Mouse (Mus musculus) layer of hippocampus, postnatal 36 days (tissue): ENCODE measurements at regions not wholly inside any gene's neighbourhood (a gene's known extent, or its start where the extent isn't known, plus 50 kb on each side); places are given as distances from the start of the nearest gene placed in this dataset.

Experiments used
- DNase-seq, 2 experiments: peaks; one replicate each; pipeline ENCODE4 v3.0.0; 2022

DNA sequence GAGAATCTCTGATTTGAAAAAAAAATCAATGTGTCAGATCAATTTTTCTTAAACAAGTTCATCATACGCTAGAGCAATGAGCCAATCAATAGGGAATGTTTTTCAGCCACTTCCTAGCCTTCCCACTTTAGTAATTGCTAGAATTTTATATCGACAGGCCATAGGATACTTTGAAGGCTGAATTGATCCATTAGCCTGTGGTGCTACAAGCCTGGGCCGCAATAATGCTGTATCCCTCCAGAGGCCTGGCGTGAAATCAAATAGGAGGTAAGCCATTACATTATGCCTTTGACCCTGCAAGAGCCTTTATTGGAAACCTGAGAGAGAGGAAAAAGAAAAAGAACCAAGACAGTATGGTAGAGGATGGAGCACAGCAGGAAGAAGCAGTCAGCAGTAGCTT lies 53.7 kb upstream of the Gm11232 start:
- DNase-seq: no peak

DNA sequence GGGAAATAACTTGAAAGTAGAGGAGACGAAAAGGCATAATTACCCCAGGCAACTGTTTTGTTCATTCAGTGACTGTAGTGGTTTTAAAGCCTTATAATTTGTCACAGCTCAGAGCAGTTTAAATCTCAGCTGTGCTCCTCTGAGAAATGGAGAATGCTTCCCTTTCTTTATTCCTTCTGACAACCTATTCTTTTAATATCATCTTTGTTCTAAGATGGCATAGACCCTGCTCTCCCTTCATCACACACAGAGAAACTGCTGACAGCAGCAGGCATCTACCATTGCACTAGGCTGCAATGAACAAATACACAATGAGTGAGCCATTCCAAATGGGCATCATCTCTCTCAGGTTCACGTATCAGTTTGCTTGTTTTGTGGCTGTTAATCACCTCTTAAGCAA lies 50.5 kb upstream of the Gm11232 start:
- DNase-seq: no peak
